Mouse (Mus musculus): ENCODE results near the gene Wfdc18.
A peak's percentile ranks its signal among the peaks of the same experiment; 100 is the strongest.

Wfdc18 gene

GRCm38 (mm10) chr11:83708715-83709114 is at the start of gene Wfdc18:
TSS of gene Wfdc18 (plus strand) at chr11:83709015.
- DNase-seq: no peak

- DNase-seq: no peak
These were observed 46.6 kb upstream of the Wfdc18 start, which contains the start of gene Ccl4 for GRCm38 (mm10) chr11:83662204-83662603. TSS of gene Ccl4 (plus strand) at chr11:83662584.

DNA sequence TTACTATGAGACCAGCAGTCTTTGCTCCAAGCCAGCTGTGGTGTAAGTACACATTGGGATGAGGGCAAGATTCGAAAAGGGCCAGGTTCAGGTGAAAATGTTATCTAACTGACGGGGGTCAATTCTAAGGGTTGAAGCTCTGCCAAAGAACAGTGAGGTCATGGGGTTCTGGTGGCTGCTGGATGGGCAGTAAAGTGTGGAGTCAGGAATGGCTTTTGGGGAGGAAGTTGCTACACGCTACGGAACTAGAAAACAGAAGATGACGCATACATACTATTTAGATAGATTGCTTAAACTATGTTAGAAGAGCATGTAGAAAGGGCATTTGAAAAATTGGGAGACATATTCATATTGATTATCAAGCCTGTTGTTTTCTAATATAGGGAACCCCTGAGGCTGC is 45.3 kb upstream of the Wfdc18 start:
- no peak for DNase-seq

DNA sequence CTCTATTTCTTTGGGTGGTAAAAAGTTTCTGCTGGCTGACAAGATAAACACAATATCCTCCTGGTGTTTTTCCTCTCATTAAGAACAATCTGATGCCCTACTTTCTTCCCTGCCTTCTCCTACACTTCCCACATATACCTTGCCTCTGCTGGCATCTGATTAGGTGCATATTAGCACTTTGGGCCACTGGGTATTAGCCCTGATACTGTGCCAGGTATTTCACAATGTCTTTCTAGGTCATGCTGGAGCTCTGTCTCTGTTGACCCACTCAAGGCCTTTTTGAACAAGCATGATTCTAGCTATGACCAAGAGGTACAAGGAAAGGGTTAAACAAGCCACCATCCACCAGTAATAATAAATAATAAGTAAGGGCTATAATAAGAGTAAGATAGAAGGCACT is 37.1 kb upstream of the Wfdc18 start:
- no peak for DNase-seq

GRCm38 (mm10) chr11:83675665-83676064 is 33.1 kb upstream of the Wfdc18 start:
- no peak for DNase-seq

GRCm38 (mm10) chr11:83689918-83690317 is 18.9 kb upstream of the Wfdc18 start:
- DNase-seq: no peak

- DNase-seq: no peak
These were observed 16.8 kb upstream of the Wfdc18 start for GRCm38 (mm10) chr11:83692008-83692407.

DNA sequence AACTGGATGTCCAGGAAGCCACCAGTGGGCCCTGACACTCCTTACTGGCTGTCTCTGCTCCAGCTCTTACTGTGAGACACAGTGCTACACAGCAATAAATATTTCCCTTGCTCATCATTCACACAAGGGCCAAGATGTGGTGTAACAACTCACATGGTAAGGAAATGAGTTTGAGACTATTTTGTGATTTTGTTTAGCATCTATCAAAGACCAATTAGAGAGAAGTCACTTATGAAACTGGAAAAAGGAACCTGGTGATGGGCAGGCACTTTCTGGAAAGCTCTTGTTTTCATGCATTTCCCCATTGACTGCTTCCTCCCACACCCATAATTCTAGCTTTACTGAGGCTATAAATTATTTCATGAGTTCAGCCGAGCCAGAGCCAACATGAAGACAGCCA is 5.1 kb upstream of the Wfdc18 start, which contains the start of gene Wfdc17:
Gene Wfdc17, plus strand, starts transcription at position 287 of the 400 bp plus-strand sequence.
- DNase-seq: no peak

- DNase-seq: no peak
These were observed 868 bp downstream of the Wfdc18 start for GRCm38 (mm10) chr11:83709683-83710082.

GRCm38 (mm10) chr11:83712671-83713070 is 3.9 kb downstream of the Wfdc18 start:
- no peak for DNase-seq

DNA sequence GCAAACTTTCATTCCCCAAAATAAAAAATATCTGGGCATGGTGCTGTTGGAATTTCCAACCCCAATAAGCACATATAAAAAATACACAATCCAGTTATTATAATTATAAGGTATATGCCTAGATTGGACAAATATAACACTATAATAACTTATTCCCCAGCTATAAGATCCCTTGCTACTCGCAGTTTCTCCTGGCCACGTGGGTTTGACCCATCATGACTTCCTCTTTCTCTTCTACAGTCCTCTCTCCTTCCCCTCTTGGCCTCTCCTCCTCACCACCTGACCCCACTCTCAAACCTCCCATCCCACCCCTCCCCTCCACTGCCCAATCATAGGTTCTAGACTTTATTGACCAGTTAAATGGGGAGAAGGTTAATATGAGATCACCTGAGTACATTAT is 5.1 kb downstream of the Wfdc18 start:
- no peak for DNase-seq

DNA sequence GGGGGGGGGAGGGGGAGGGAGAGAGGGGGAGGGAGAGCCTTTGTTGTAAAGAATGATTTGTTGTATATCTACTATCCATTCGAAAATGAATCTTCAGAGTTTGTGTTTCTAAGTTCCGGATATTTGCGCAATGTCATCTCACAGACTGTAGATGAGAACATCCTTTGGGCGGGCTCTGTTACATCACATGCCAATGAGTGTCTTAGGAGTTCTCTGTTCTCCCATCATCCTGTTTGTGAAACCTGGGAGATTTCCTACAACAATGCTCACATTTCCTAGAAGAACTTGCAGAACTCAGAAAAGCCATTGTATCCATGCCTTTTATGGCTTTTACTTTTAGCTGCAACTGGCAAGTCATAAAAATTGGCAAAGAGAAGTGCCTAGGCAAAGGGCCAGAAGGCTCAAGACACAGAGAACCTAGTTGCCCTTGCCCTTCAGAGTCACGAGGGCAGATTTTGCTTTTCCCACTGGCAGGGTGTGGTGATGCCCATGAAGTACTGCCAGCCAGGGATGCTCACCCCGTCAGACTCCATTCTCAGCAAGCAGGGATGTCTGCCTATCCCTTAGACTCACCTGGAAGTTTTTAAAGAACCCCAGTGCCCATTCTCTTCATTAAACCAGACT is 8.3 kb downstream of the Wfdc18 start:
- peak in 1 of 2 experiments; percentile 6 for DNase-seq

- DNase-seq: no peak
These were observed 12.0 kb downstream of the Wfdc18 start for GRCm38 (mm10) chr11:83720766-83721165.

DNA sequence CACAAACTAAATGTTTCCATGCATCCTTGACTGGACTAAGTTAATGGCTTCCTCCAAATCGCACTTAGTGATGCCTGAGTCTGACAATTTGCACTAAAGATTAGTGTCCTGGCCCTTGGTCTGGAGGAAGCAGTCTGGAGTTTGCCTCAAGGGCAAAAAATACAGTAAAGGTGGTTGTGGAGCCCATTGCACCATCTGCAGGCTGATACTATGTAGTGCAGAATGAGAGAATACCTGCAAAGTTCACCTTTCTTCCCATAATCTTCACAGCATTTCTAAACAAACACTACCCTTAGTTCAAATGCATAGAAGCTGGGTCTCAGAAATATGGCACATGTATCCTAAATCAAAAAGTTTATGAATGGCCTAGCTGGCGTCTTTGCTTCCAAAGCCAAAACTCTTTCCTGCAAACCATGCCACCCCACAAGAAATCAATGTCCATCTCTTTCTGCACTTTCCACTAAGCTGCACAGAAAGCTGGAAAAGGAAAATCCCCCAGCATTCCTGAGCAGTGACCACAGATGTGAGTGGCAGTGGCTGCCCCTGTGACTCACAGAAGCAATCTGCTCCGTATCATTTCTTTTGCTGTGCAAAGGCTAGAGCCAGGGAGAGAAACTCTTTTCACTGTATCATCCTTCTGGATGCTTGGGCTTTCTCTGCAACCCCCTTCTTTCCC is 20.1 kb downstream of the Wfdc18 start:
- no peak for DNase-seq

DNA sequence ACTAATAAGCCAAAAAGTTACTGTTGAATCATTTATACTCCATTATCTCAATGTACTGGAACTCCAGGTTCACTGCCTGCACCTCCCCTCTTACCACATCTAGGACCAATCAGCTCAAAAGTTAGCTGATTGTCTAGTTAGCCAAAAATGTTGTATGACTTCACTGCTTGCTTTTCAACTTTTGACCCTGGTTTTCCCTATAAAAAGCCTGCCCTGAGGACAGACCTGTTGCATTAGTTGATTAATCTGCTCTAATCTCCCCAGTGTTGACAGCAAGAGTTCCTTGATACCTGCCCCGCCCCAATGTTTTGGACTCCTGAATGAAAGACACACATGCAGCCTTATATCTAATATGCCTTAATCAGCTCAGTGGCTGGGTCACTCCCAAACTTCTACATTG is 22.3 kb downstream of the Wfdc18 start:
- DNase-seq: no peak

DNA sequence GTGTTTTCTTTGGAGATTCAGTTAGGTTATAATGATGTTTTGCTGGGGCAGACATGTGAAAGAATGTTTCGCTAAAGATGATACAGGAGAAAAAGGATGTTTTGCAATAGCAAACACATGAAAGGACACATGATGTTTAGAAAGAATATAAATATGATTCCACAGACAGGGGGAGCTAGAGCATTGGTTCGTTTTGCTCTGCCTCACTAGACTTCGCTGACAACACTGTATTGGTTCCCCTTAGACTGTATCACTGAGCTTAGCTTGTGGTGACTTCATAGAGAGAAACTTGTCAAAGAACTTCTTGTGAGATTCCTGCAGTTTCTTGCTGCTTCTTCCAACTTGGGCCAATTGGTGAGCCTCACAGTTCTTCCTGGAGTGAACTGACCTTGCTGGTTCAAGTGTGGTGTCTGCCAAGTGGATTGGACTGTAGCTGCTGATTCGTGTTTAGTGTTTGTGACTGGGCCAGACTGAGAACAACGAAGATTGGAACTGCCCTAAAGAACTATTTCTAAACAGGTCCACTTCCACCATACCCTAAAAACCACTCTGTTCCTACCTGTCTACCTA is 24.3 kb downstream of the Wfdc18 start:
- no peak for DNase-seq

- DNase-seq: no peak
These were observed 25.4 kb downstream of the Wfdc18 start for GRCm38 (mm10) chr11:83734215-83734614.

DNA sequence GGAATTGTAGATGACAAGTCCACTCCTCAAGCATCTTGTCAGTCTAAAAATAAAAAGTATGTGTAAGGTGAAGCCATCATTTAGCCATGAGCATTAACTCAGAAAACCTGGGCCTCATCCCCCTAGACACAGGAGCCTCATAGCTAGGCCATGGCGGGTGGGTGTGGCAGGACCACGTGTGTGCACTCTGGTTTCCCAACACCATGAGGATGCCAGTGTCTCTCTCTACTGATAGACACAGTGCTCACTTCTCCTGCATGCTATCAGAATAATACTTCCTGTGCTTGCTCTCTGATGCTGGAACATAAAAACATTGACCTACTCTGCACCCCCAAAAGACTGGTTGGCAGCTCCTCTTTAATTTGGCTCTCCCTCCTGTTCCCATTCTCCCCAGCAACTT is 27.1 kb downstream of the Wfdc18 start:
- DNase-seq: no peak

DNA sequence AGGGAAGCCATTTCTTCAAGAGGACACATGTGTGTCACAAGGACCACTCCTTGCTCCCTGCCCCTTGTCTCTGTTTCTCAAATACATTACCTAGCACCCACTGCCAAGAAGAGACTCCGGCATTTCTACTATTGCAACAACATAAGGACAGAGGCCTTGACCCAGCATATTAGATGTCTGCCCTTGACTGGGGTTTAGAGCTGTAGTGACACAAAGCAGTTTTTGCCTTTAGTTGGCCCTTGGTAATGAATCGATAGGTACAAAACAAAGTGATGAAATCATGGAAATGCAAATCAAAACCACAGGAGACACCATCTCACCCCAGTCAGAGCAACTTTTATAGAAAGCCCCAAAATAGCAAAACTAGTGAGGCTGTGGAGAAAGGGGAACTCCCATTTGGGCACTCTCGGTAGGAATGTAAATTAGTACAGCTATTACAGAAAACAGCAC is 28.3 kb downstream of the Wfdc18 start:
- DNase-seq: no peak

DNA sequence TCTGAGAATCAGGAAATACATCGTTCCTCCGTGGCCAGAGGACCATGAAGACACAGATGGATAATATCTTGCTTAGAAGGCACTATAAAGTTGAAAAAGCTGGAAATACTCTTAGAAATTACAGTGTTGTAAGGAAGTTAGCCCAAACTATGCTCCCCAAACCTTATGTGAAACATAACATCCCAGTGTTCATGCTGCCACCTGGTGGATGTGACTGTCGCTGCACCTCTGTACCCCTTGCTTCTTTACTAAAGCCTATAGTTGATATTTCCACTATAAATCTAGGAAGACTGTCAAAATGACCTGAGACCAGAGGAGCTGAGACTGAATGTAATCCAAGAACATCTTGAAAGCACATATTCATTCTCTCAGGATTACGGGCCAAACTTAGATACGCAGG is 30.4 kb downstream of the Wfdc18 start:
- DNase-seq: peak; percentile 75 to 87

- no peak for DNase-seq
These were observed 31.7 kb downstream of the Wfdc18 start for GRCm38 (mm10) chr11:83740443-83740991.

- no peak for DNase-seq
These were observed 33.0 kb downstream of the Wfdc18 start for GRCm38 (mm10) chr11:83741841-83742240.

DNA sequence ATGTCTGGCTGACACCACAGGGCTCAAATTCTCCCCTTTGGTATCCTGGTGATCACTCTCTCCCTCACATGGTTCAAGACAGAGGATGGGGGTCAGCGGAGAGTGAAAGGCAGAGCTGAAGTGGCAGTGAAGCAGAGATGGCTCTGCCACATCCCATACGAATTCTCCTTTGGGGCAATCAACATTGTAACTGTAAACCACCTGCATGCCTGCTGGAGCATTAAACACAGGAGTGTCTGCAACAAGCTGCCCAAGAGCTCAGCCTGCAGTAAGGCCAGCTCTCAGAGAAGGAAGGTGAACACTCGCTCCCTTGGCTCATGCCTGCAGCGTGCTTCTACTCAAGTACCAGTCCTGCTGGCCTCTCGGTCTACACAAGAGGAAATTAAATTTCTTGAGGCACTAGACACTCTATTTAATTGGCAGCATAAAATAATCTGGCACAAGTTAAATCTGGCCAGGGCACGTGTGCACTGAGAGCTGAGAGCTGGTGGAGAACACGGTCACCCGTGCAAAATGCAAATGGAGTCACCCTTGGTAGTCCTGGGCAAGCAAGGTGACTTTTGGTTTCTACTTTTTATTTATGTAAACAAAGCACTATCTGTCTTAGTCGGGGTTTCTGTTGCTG is 34.0 kb downstream of the Wfdc18 start:
- DNase-seq: peak in 1 of 2 experiments; percentile 36
